Mouse (Mus musculus) liver, embryonic 15.5 days (tissue): ENCODE measurements at regions not wholly inside any gene's neighbourhood (a gene's known extent, or its start where the extent isn't known, plus 50 kb on each side); places are given as distances from the start of the nearest gene placed in this dataset.

Source experiments
- ATAC-seq: fragments of 200-750 bp; cut with Nextera tagmentation; 2 replicates; pipeline ENCODE4 v1.8.0; 2017; ENCODE audit warnings: moderate number of reproducible peaks, mild to moderate bottlenecking, moderate library complexity; ENCODE audit not compliant: insufficient read depth
- H3K27ac ChIP-seq: fragments of 300-500 bp; sonication (generic); replicated peaks from 2 replicates; pipeline ENCODE4 v1.5.1; 2015; ENCODE audit warnings: mild to moderate bottlenecking, inconsistent platforms
- H3K27me3 ChIP-seq: fragments of 300-500 bp; sonication (generic); 2 replicates; pipeline ENCODE4 v1.6.1; 2015; ENCODE audit warnings: mild to moderate bottlenecking, inconsistent platforms
- H3K36me3 ChIP-seq: fragments of 300-500 bp; sonication (generic); replicated peaks from 2 replicates; pipeline ENCODE4 v1.6.1; 2015; ENCODE audit warnings: moderate library complexity, mild to moderate bottlenecking, inconsistent platforms
- H3K4me1 ChIP-seq: fragments of 300-500 bp; sonication (generic); replicated peaks from 2 replicates; pipeline ENCODE4 v1.6.1; 2015; ENCODE audit warnings: inconsistent platforms
- H3K4me2 ChIP-seq: fragments of 300-500 bp; sonication (generic); 2 replicates; pipeline ENCODE4 v1.6.1; 2015; ENCODE audit warnings: moderate library complexity, mild to moderate bottlenecking, inconsistent platforms
- H3K4me3 ChIP-seq: fragments of 300-500 bp; sonication (generic); replicated peaks from 2 replicates; pipeline ENCODE4 v1.5.1; 2015; ENCODE audit warnings: mild to moderate bottlenecking, inconsistent platforms
- H3K9ac ChIP-seq: fragments of 300-500 bp; sonication (generic); 2 replicates; pipeline ENCODE4 v1.6.1; 2015; ENCODE audit warnings: moderate library complexity, mild to moderate bottlenecking, inconsistent platforms
- H3K9me3 ChIP-seq: fragments of 300-500 bp; sonication (generic); replicated peaks from 2 replicates; pipeline ENCODE4 v1.6.1; 2016; ENCODE audit warnings: inconsistent platforms
- WGBS: fragments of 180-500 bp; shearing (Covaris S2); methylation state at CpG from one replicate; pipeline ENCODE4 v1.1.7; 2015; ENCODE audit warnings: mixed read lengths; ENCODE audit not compliant: insufficient replicate concordance; 5-methylcytosine and 5-hydroxymethylcytosine counted together

DNA sequence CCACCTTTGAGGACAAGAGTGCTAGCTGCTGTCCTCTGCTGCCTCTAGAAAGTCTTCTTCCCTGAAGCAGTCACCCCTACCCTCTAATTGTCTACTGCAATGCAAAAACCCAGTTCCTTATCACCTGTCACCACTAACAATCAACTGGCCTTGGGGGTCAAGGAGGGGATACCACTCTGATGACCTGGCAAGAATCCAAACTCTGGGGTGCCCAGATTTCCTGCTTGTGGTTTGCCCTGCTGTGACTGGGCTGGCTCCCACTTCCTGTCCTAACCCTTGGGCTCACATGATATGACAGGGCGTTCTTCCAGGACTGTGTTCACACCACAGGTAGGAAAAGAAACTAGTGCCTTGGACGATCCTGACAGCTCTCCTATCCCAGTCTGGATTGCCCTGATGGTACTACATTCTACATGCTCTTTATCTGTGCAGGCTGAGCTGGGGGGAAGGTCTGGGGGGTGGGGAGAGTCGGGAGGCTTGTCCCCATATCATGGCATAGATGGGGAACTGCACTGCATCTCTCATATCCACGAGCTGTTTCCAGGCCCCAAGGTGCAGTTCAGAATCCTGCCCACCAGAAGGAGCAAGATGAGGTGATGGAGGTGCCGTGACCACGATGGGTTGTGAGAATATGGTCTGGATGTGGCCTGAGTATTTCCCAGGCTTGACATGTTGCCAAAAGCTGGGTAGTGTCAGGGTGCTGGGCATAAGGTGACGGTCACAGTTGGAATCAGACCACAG is 81.0 kb downstream of the Maf start:
- no peaks in the 10 kb centered on the region for H3K36me3 ChIP-seq
- no peak overlapping the region for H3K27ac ChIP-seq
- no peak for ATAC-seq
- no peaks in the 10 kb centered on the region for H3K27me3 ChIP-seq
- H3K9me3 ChIP-seq = no peaks in the 10 kb centered on the region
- 35% methylated on average over 7 of the region's 7 CpGs for WGBS
- H3K4me2 ChIP-seq = no peak overlapping the region
- H3K4me1 ChIP-seq = no peaks in the 10 kb centered on the region
- no peak overlapping the region for H3K4me3 ChIP-seq
- no peak overlapping the region for H3K9ac ChIP-seq

DNA sequence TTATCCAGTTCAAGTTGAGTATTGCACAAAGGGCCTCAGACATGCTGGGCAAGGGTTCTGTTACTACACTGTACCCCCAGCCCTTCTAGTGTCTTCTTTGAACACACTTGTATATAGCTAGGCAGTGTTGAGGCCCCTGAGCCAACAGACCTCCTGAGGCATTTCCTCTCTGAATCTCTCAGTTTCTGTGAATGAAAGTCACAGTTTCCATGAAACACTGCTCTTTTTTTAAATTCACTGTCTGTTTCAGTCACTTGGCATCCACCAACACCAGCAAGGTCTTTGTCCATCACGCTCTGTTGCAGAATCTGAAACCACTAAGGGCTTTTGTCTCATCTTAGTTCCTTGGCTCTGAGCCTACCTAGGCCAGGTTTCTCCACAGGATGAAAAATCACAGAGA is 82.5 kb downstream of the Maf start:
- H3K4me3 ChIP-seq = no peak overlapping the region
- H3K4me1 ChIP-seq = no peaks in the 10 kb centered on the region
- no peaks in the 10 kb centered on the region for H3K27me3 ChIP-seq
- H3K36me3 ChIP-seq = no peaks in the 10 kb centered on the region
- no peaks in the 10 kb centered on the region for H3K9me3 ChIP-seq
- no peak for ATAC-seq
- no peak overlapping the region for H3K4me2 ChIP-seq
- no peak overlapping the region for H3K9ac ChIP-seq
- H3K27ac ChIP-seq = no peak overlapping the region
- WGBS = 53% methylated on average over 1 of the region's 1 CpGs

DNA sequence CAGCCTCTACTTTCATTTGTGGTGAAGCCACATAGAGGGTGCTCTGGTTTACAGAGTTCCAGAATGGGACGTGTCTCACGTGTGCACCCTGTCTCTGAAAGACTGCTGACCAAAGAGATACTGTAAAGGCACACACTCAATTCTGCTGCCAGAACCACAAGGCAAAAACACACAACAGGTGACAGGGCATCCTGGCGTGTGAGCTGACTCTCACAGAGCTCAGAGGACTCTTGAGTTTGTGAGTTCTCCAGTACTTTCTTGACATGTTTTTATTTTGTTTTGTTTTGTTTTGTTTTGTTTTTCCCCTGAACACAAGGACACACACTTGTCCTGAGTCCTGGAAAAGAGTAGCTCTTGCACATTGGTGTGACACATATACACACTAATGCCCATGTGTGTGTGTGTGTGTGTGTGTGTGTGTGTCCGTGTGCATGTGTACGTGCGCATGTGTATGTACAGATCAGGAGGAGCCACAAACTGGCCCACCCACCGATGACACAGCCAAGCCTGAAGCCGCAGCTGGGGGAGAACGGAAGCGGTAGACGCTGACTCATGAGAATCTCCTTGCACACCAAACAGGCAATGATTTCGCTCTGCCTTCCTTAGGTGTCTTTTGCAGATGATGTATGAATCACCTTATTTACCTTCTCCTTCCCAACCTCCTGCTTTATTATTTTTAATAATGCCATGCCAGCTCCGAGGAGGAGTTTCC is 89.4 kb downstream of the Maf start:
- Histone ChIP-seq H3K4me3 (no peak overlapping the region), H3K36me3 (no peaks in the 10 kb centered on the region), H3K27me3 (no peaks in the 10 kb centered on the region), H3K9ac (no peak overlapping the region), H3K4me1 (no peaks in the 10 kb centered on the region), H3K4me2 (no peak overlapping the region), H3K9me3 (no peaks in the 10 kb centered on the region), H3K27ac (no peak overlapping the region)
- peak; percentile 40; the same call in 1 of the 2 replicates for ATAC-seq
- 33% methylated on average over 13 of the region's 13 CpGs for WGBS

DNA sequence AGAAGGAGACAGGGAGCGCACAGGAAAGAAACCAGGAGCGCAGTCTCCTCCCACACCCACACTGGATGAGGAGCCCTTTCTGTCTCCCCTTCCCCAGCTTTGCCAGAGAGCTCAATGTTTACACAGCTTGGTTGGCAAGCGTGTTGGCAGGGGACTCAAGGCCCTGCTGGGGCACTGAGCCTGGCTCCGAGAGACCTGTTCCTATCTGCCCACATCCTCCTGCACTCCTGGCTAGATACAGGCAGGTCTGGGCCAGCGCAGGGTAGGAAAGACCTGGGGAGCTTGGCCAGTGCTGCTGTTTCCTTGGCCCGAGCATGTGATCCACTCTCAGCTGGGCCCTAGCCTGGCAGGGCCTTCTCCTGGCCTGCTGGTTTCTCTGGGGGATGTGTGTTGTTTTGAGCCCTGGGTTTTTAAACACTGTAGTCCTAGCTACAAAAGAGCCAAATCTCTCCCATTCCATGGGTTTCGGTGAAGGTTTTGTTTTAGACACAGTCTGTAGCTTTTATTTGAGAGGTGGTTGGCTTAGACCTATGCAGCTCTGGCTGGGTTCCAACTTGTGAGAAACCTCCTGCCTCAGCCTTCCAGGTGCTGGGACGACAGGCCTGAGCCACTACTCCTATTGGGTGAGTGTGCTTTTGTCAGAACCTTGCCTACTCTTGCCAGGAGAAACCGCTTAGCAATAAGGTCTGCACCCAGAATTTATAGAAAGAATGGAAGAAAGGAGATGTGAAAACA is 90.6 kb downstream of the Maf start:
- H3K36me3 ChIP-seq = no peaks in the 10 kb centered on the region
- no peak overlapping the region for H3K4me3 ChIP-seq
- ATAC-seq = no peak
- H3K4me2 ChIP-seq = no peak overlapping the region
- H3K9me3 ChIP-seq = no peaks in the 10 kb centered on the region
- H3K4me1 ChIP-seq = no peaks in the 10 kb centered on the region
- 66% methylated on average over 9 of the region's 9 CpGs for WGBS
- no peak overlapping the region for H3K27ac ChIP-seq
- no peaks in the 10 kb centered on the region for H3K27me3 ChIP-seq
- no peak overlapping the region for H3K9ac ChIP-seq

DNA sequence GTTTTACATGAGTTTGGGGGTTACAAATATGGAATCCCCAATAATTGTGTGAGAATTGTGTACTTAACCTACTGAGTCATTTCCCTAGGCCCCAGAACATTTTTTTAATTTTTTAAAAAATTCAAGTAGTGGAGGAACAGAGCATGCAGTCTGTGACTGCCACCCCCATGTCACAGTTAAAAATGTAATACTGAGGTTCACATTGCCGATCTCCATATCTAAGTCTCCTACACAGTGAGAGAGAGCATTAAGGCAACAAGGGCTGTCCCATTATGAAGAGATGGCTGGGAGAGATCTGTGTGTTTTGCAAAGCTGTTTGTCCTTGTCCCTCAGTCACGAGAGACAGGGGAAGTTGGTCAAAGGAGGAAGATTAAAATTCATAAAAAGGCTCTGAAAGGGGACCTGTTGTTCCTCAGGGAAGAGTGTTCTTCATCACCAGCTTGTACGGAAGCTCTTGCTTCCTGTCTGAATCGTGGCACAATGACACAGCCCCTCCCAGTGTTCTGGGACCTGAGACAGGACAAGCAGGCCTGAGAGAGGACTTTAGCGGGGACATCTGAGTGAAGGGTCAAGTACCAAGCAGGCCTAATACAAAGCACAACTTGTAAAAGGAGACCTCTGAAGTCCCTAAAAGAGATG is 93.5 kb downstream of the Maf start:
- no peaks in the 10 kb centered on the region for H3K36me3 ChIP-seq
- no peak; the same call in 1 of the 2 replicates for ATAC-seq
- no peaks in the 10 kb centered on the region for H3K9me3 ChIP-seq
- no peak overlapping the region for H3K27ac ChIP-seq
- no peaks in the 10 kb centered on the region for H3K4me1 ChIP-seq
- no peak overlapping the region for H3K9ac ChIP-seq
- no peaks in the 10 kb centered on the region for H3K27me3 ChIP-seq
- no peak overlapping the region for H3K4me3 ChIP-seq
- WGBS = 26% methylated on average over 5 of the region's 5 CpGs
- no peak overlapping the region for H3K4me2 ChIP-seq

DNA sequence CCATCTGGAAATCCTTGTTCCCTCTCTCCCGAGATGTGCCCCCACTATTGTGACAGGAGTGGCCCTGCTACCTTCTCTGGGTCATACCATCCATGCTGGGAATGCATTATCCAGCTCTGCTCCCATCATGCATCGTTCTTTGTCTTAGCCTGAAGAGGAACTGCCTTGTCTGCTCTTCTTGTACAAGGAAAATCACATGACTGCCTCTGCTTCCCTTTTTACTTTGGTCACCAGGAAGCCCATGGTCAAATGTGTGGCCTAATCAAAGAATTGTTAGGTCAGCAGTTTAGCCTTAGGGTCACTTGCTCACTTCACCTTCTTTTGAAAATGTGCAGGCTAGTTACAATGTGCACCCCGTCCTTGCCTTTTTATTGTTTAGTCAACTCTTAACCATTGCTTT is 95.5 kb downstream of the Maf start:
- H3K9me3 ChIP-seq = no peaks in the 10 kb centered on the region
- 41% methylated on average over 3 of the region's 3 CpGs for WGBS
- no peak overlapping the region for H3K27ac ChIP-seq
- H3K36me3 ChIP-seq = no peaks in the 10 kb centered on the region
- H3K4me3 ChIP-seq = no peak overlapping the region
- H3K4me2 ChIP-seq = no peak overlapping the region
- no peaks in the 10 kb centered on the region for H3K27me3 ChIP-seq
- no peak overlapping the region for H3K9ac ChIP-seq
- ATAC-seq = no peak
- H3K4me1 ChIP-seq = no peaks in the 10 kb centered on the region

DNA sequence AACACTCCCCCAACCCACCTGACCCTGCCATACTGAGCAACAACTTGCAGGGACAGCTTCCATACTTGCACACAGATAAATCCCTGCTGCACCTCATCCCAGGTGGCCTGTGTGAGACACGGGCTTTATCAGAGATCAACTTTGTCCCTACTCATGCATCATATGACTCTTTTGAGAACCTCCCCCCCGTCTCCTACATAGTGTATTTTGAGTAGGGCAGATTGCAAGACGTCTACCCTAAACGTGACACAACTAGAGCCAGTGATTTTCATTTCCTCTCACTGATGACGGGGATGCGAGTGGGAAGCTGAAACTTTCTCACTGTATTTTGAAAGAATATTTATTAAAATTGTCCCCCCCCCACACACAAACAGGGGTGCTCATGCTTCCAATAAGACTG is 107.8 kb downstream of the Maf start:
- 60% methylated on average over 6 of the region's 6 CpGs for WGBS
- Histone ChIP-seq H3K27ac (no peak overlapping the region), H3K4me3 (no peak overlapping the region), H3K4me1 (no peaks in the 10 kb centered on the region), H3K4me2 (no peak overlapping the region), H3K9me3 (no peaks in the 10 kb centered on the region), H3K27me3 (no peaks in the 10 kb centered on the region), H3K36me3 (no peaks in the 10 kb centered on the region), H3K9ac (no peak overlapping the region)
- no peak for ATAC-seq

DNA sequence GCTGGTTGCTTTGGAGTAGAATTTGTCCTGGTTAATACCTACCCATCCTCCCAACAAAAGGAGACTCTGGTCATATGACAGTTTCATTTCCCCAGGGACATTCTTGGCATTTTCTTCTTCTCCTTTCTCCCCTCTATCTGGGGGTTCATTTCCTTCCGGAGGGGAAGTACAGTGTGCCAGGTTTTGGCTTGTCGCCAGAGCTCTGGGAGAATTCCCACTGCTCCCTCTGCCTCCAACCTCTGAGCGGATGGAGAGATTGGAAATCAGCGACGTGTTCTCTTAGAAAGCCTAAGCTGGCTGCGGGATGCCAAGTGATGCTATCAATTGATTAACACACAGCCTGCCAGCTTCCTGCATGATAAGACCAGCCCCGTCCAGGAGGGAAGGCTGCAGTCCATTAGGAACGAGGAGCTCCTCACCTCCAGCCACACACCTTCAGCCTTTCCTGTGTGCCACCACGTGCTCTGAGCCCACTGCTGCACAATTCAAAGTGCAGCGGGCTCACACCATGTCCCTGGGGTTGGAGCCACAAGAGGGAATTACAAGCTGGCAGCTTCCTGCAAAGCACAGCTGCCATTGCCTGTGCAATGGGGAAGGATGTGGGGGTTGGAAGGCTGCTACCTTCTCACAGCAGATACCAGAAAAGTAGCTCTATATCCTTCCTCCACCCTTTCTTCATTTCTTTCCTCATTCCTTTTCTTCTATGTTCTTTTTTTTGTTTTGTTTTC is 110.2 kb downstream of the Maf start:
- Histone ChIP-seq H3K4me2 (no peak overlapping the region), H3K9ac (no peak overlapping the region), H3K27ac (no peak overlapping the region), H3K4me3 (no peak overlapping the region), H3K4me1 (no peaks in the 10 kb centered on the region), H3K9me3 (no peaks in the 10 kb centered on the region), H3K36me3 (no peaks in the 10 kb centered on the region), H3K27me3 (no peaks in the 10 kb centered on the region)
- ATAC-seq = no peak
- WGBS = 14% methylated on average over 10 of the region's 10 CpGs

DNA sequence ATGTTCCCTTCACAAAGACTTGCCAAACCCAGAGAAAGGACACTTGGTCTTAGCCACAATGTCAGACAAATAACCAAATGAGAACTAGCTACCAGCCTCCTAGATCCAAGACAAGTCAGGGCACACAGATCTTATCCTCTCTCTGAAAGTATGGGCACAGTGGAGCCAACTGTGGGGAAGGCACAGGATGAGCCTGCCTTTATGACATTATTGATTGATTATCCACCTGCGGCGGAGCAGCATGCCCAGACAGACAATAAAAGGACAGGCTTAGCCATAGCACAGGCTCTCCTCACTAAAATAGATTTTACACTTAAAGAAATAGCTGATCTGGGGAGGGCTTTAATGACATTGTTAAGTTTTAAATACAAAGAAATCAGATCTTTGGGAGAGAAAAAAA is 117.9 kb downstream of the Maf start:
- Histone ChIP-seq H3K9me3 (no peaks in the 10 kb centered on the region), H3K4me2 (no peak overlapping the region), H3K36me3 (no peaks in the 10 kb centered on the region), H3K27me3 (no peaks in the 10 kb centered on the region), H3K4me1 (no peaks in the 10 kb centered on the region), H3K4me3 (no peak overlapping the region), H3K9ac (no peak overlapping the region), H3K27ac (no peak overlapping the region)
- 77% methylated on average over 2 of the region's 2 CpGs for WGBS
- ATAC-seq = no peak

DNA sequence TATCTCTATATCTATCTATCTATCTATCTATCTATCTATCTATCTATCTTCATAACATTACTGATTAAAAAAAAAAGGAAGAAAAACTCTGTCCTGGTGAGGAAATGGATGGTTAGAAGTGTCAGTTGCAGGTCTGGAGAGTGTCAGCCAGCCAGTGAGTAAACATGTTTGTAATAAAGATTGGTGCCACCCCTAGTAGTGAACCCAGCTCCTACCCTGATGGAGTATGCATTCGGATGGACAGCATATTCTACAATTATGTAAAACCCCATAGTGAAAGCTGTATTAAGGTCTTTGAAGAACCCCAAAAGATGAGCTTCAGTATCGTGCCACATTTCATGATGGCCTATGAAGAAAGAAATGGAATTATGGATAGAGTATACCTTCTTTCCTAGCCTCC is 118.5 kb downstream of the Maf start:
- Histone ChIP-seq H3K27me3 (no peaks in the 10 kb centered on the region), H3K36me3 (no peaks in the 10 kb centered on the region), H3K4me1 (no peaks in the 10 kb centered on the region), H3K27ac (no peak overlapping the region), H3K4me3 (no peak overlapping the region), H3K9me3 (no peaks in the 10 kb centered on the region), H3K4me2 (no peak overlapping the region), H3K9ac (no peak overlapping the region)
- ATAC-seq = no peak
- WGBS = 74% methylated on average over 2 of the region's 2 CpGs
